Mouse (Mus musculus) megakaryocyte, embryonic 14.5 days (primary cell): ENCODE measurements around the gene Slc36a2.

Experiments used
- FLI1 ChIP-seq: IDR thresholded peaks from 2 replicates; pipeline ENCODE4 v1.6.1; 2012; ENCODE audit warnings: low read length, inconsistent platforms, mixed read lengths
- GATA1 ChIP-seq: IDR thresholded peaks from 3 replicates; pipeline ENCODE4 v1.6.1; 2012; ENCODE audit warnings: mixed read lengths, low read length, inconsistent platforms, borderline replicate concordance

GRCm38 (mm10) chr11:55148461-55148860 lies 36.4 kb downstream of the Slc36a2 start:
- TF ChIP-seq GATA1 (no peak), FLI1 (no peak)
